Mouse (Mus musculus) megakaryocyte, embryonic 14.5 days (primary cell): ENCODE measurements at regions not wholly inside any gene's neighbourhood (a gene's known extent, or its start where the extent isn't known, plus 50 kb on each side); places are given as distances from the start of the nearest gene placed in this dataset.

ENCODE experiments used
- H3K27me3 ChIP-seq: replicated peaks from 2 replicates; pipeline ENCODE3; 2012; ENCODE audit warnings: inconsistent platforms
- H3K36me3 ChIP-seq: replicated peaks from 2 replicates; pipeline ENCODE3; 2012; ENCODE audit warnings: low read length, inconsistent platforms, mixed read lengths
- H3K4me1 ChIP-seq: 2 replicates; pipeline ENCODE4 v1.6.1; 2012; ENCODE audit warnings: inconsistent platforms
- H3K4me3 ChIP-seq: replicated peaks from 2 replicates; pipeline ENCODE3; 2012; ENCODE audit warnings: moderate library complexity, mild to moderate bottlenecking, inconsistent platforms
- H3K9me3 ChIP-seq: 2 replicates; pipeline ENCODE4 v1.6.1; 2012; ENCODE audit warnings: inconsistent platforms
- FLI1 ChIP-seq: IDR thresholded peaks from 2 replicates; pipeline ENCODE4 v1.6.1; 2012; ENCODE audit warnings: low read length, inconsistent platforms, mixed read lengths
- GATA1 ChIP-seq: IDR thresholded peaks from 3 replicates; pipeline ENCODE4 v1.6.1; 2012; ENCODE audit warnings: mixed read lengths, low read length, inconsistent platforms, borderline replicate concordance

GRCm38 (mm10) chr11:45634535-45635235, 217.2 kb upstream of the Clint1 start:
- H3K4me3 ChIP-seq: no peak overlapping the region
- H3K27me3 ChIP-seq: peaks cover 3% of the 10 kb centered on the region

GRCm38 (mm10) chr11:45635896-45636295, 216.0 kb upstream of the Clint1 start:
- no peaks in the 10 kb centered on the region; the same call in 1 of the 2 replicates for H3K4me1 ChIP-seq
- TF ChIP-seq GATA1 (no peak), FLI1 (no peak)
- H3K27me3 ChIP-seq: peaks cover 8% of the 10 kb centered on the region
- H3K4me3 ChIP-seq: no peak overlapping the region
- no peaks in the 10 kb centered on the region for H3K36me3 ChIP-seq
- H3K9me3 ChIP-seq: 0 out of 2 replicates have a peak, but pooled peaks cover 6% of the 10 kb centered on the region

More at GRCm38 (mm10) chr11:45634535-45635235, 217.2 kb upstream of the Clint1 start:
- peaks cover 8% of the 10 kb centered on the region for H3K4me1 ChIP-seq
- no peak for TF ChIP-seq FLI1
- TF ChIP-seq GATA1: no peak
- no peaks in the 10 kb centered on the region for H3K36me3 ChIP-seq
- H3K9me3 ChIP-seq: 0 out of 2 replicates have a peak, but pooled peaks cover 6% of the 10 kb centered on the region

- no peak for TF ChIP-seq GATA1
- TF ChIP-seq FLI1: no peak
- Histone ChIP-seq H3K9me3 (0 out of 2 replicates have a peak, but pooled peaks cover 6% of the 10 kb centered on the region), H3K4me1 (no peaks in the 10 kb centered on the region), H3K27me3 (peaks cover 6% of the 10 kb centered on the region), H3K36me3 (no peaks in the 10 kb centered on the region), H3K4me3 (no peak overlapping the region)
Measured at GRCm38 (mm10) chr11:45639236-45639635, 212.6 kb upstream of the Clint1 start.

GRCm38 (mm10) chr11:45642142-45642756, 209.6 kb upstream of the Clint1 start:
- Histone ChIP-seq H3K27me3 (peaks cover 6% of the 10 kb centered on the region), H3K36me3 (no peaks in the 10 kb centered on the region), H3K4me1 (no peaks in the 10 kb centered on the region), H3K9me3 (peaks cover 12% of the 10 kb centered on the region; the same call in 1 of the 2 replicates), H3K4me3 (no peak overlapping the region)
- no peak for TF ChIP-seq GATA1
- TF ChIP-seq FLI1: no peak

GRCm38 (mm10) chr11:45643629-45644325, 208.1 kb upstream of the Clint1 start:
- Histone ChIP-seq H3K9me3 (peaks cover 11% of the 10 kb centered on the region; the same call in 1 of the 2 replicates), H3K4me1 (no peaks in the 10 kb centered on the region), H3K4me3 (no peak overlapping the region), H3K36me3 (no peaks in the 10 kb centered on the region), H3K27me3 (peaks cover 6% of the 10 kb centered on the region)
- TF ChIP-seq GATA1: no peak
- no peak for TF ChIP-seq FLI1

GRCm38 (mm10) chr11:45645815-45646214, 206.0 kb upstream of the Clint1 start:
- no peaks in the 10 kb centered on the region for H3K27me3 ChIP-seq
- no peak for TF ChIP-seq FLI1
- no peak for TF ChIP-seq GATA1
- peaks cover 6% of the 10 kb centered on the region; the same call in 1 of the 2 replicates for H3K9me3 ChIP-seq
- no peaks in the 10 kb centered on the region for H3K36me3 ChIP-seq
- H3K4me3 ChIP-seq: no peak overlapping the region
- H3K4me1 ChIP-seq: no peaks in the 10 kb centered on the region

- TF ChIP-seq FLI1 (no peak), GATA1 (no peak)
- no peak overlapping the region for H3K4me3 ChIP-seq
- no peaks in the 10 kb centered on the region for H3K27me3 ChIP-seq
- no peaks in the 10 kb centered on the region for H3K4me1 ChIP-seq
- no peaks in the 10 kb centered on the region for H3K36me3 ChIP-seq
- H3K9me3 ChIP-seq: peaks cover 6% of the 10 kb centered on the region; the same call in 1 of the 2 replicates
Measured at GRCm38 (mm10) chr11:45647888-45648287, 204.0 kb upstream of the Clint1 start.

GRCm38 (mm10) chr11:45656260-45656659, 195.6 kb upstream of the Clint1 start:
- Histone ChIP-seq H3K27me3 (no peaks in the 10 kb centered on the region), H3K4me1 (no peaks in the 10 kb centered on the region), H3K4me3 (no peak overlapping the region), H3K9me3 (peaks cover 22% of the 10 kb centered on the region), H3K36me3 (no peaks in the 10 kb centered on the region)
- TF ChIP-seq GATA1 (no peak), FLI1 (no peak)

GRCm38 (mm10) chr11:45670156-45670830, 181.6 kb upstream of the Clint1 start:
- H3K4me1 ChIP-seq: no peaks in the 10 kb centered on the region
- H3K4me3 ChIP-seq: no peak overlapping the region
- H3K9me3 ChIP-seq: no peaks in the 10 kb centered on the region
- peaks cover 2% of the 10 kb centered on the region for H3K27me3 ChIP-seq
- TF ChIP-seq GATA1 (no peak), FLI1 (no peak)
- no peaks in the 10 kb centered on the region for H3K36me3 ChIP-seq

GRCm38 (mm10) chr11:45678666-45679292, 173.1 kb upstream of the Clint1 start:
- TF ChIP-seq GATA1 (no peak), FLI1 (no peak)
- no peak overlapping the region for H3K4me3 ChIP-seq
- H3K36me3 ChIP-seq: no peaks in the 10 kb centered on the region
- no peaks in the 10 kb centered on the region for H3K4me1 ChIP-seq
- no peaks in the 10 kb centered on the region for H3K9me3 ChIP-seq
- H3K27me3 ChIP-seq: peaks cover 3% of the 10 kb centered on the region
